Mouse (Mus musculus) lung, postnatal 0 days (tissue): ENCODE measurements around the gene Mrps7.

ENCODE experiments used
- CTCF ChIP-seq: IDR thresholded peaks from 2 replicates; pipeline ENCODE4 v1.5.1; 2016; ENCODE audit warnings: antibody characterized with exemption, mild to moderate bottlenecking
- EP300 ChIP-seq: IDR thresholded peaks from 2 replicates; pipeline ENCODE4 v1.6.1; 2016; ENCODE audit warnings: antibody characterized with exemption, mild to moderate bottlenecking, control low read depth

DNA sequence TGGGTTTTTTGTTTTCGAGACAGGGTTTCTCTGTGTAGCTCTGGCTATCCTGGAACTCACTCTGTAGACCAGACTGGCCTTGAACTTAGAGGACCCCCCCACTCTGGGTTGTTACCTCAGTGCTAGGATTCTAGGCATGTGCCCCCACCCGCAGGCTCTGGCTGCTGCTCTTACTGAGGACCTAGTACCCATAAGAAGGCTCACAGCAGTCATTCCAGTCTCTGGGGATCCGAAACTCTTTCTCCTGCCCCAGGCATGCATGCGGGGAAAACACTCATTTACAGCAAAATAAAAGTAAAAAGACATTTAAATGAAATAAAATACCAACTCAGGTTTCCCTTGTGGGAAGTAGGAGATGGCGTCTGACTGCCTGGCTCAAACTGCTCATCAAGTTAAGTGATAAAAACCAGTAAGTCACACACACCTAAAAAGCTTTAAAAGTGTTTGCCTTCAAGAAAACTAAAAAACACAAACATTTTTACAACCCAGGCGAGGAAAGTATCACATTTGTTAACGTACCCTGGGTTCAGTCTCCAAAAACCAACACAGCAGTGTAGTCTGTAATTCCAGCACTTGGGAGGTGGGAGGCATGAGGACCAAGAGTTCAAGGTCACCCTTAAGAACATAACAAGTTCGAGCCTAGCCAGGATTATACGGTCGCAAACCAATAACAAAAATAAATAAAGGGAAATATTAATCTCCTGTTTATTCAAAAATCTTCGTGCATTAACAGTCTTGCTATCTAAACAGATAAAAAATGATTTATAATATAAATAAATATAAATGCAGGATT lies 23.3 kb downstream of the Mrps7 start:
- TF ChIP-seq CTCF, result no peak
- no peak for TF ChIP-seq EP300
